Mouse (Mus musculus) liver, adult 2 months (tissue): ENCODE measurements around the gene Pla2g4f. TPM values are rescaled to one million over a fixed set of nuclear protein-coding genes. Genes with fewer than 3 reads are reported as not detected.

ENCODE experiments used
- DNase-seq: peaks from one replicate; pipeline ENCODE4 v3.0.0-alpha.2; 2011; ENCODE audit warnings: low read depth, low spot score; ENCODE audit errors: extremely low read depth
- H3K27ac ChIP-seq: fragments of 200-500 bp; replicated peaks from 2 replicates; pipeline ENCODE4 v1.5.1; 2012; ENCODE audit warnings: low read depth, mild to moderate bottlenecking, control low read depth, inconsistent platforms, low read length; ENCODE audit not compliant: insufficient read depth
- H3K27me3 ChIP-seq: fragments of 200-500 bp; 2 replicates; pipeline ENCODE4 v1.6.1; 2012; ENCODE audit warnings: mild to moderate bottlenecking, moderate library complexity, low read length, inconsistent platforms; ENCODE audit not compliant: control insufficient read depth, insufficient read depth
- H3K36me3 ChIP-seq: fragments of 200-500 bp; 2 replicates; pipeline ENCODE4 v1.6.1; 2012; ENCODE audit warnings: low read length, inconsistent platforms; ENCODE audit not compliant: control insufficient read depth, insufficient read depth
- H3K4me1 ChIP-seq: fragments of 200-500 bp; 2 replicates; pipeline ENCODE4 v1.6.1; 2011; ENCODE audit warnings: low read length; ENCODE audit not compliant: control insufficient read depth, insufficient read depth
- H3K4me3 ChIP-seq: fragments of 200-500 bp; 2 replicates; pipeline ENCODE4 v1.5.1; 2011; ENCODE audit warnings: low read depth, mild to moderate bottlenecking, control low read depth, low read length, moderate library complexity; ENCODE audit not compliant: insufficient read depth
- H3K79me2 ChIP-seq: fragments of 200-500 bp; 2 replicates; pipeline ENCODE4 v1.6.1; 2012; ENCODE audit warnings: inconsistent platforms, mild to moderate bottlenecking, low read length, moderate library complexity; ENCODE audit not compliant: control insufficient read depth, insufficient read depth
- H3K9ac ChIP-seq: fragments of 200-500 bp; 2 replicates; pipeline ENCODE4 v1.6.1; 2012; ENCODE audit warnings: low read depth, mild to moderate bottlenecking, control low read depth, inconsistent platforms, low read length
- CTCF ChIP-seq: fragments of 200-500 bp; IDR thresholded peaks from 2 replicates; pipeline ENCODE4 v1.5.1; 2011; ENCODE audit warnings: low read depth, low read length, control low read depth
- POLR2A ChIP-seq: fragments of 200-500 bp; IDR thresholded peaks from 2 replicates; pipeline ENCODE4 v1.6.1; 2011; ENCODE audit warnings: low read length, control low read depth; ENCODE audit not compliant: insufficient read depth; ENCODE audit errors: extremely low read depth
- WGBS: fragments of 180-500 bp; shearing (Covaris S2); methylation state at CpG from one replicate; pipeline ENCODE4 v1.1.7; 2018; 5-methylcytosine and 5-hydroxymethylcytosine counted together
- polyA plus RNA-seq: library from polyadenylated mRNA; depleted of rRNA; stranded (reverse); fragments of >200 nt; gene quantifications from 2 replicates; pipeline ENCODE4 v1.2.3, GENCODE M21; 2012
- total RNA-seq: library from RNA; depleted of rRNA; stranded (reverse); fragments of >200 nt; gene quantifications from 2 replicates; pipeline ENCODE4 v1.2.3, GENCODE M21; 2014

The Pla2g4f gene
- total and polyA plus RNA-seq, 2 experiments: 0.05 to 0.09 TPM

DNA sequence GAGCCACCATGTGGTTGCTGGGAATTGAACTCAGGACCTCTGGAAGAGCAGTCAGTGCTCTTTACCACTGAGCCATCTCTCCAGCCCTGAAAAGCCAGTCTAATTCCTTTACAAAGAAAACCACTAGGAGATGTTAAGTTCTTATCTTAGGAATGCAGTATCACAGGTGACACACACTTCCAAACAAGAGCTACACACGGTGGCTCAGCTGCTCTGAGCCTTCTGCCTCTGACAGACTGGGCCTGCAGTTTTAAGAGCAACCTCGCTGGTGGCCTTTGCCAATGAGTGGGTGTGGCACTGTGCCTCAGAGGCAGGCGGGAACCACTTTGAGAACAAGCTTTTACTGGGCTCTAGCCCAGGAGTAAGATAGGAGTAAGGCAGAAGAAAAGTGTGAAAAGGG lies 9.9 kb downstream of the Pla2g4f start:
- Histone ChIP-seq H3K9ac (no peak overlapping the region), H3K4me1 (no peaks in the 10 kb centered on the region), H3K36me3 (no peaks in the 10 kb centered on the region), H3K27ac (no peak overlapping the region), H3K27me3 (no peaks in the 10 kb centered on the region), H3K4me3 (no peak overlapping the region), H3K79me2 (no peaks in the 10 kb centered on the region)
- WGBS: 29% methylated on average over 3 of the region's 3 CpGs
- no peak for DNase-seq
- TF ChIP-seq POLR2A: no peak
- TF ChIP-seq CTCF: no peak

DNA sequence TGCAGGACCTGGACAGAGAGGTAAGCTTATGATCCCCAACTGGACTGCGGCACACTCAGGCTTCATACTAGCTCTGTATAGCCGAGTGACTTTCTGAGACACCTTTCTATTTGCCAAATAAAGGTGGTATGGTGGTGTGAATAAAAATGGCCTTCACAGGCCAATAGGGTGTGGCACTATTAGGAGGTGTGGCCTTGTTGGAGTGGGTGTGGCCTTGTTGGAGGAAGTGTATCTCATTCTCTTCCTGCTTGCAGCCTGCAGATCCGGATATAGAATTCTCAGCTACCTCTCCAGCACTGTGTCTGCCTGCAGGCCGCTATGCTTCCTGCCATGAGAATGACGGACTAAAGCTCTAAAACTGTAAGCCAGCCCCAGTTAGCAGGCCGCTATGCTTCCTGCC lies 12.9 kb downstream of the Pla2g4f start:
- DNase-seq: no peak
- 93% methylated on average over 6 of the region's 6 CpGs for WGBS
- H3K36me3 ChIP-seq: no peaks in the 10 kb centered on the region
- H3K9ac ChIP-seq: no peak overlapping the region
- no peaks in the 10 kb centered on the region for H3K4me1 ChIP-seq
- TF ChIP-seq CTCF: no peak
- H3K79me2 ChIP-seq: no peaks in the 10 kb centered on the region
- H3K4me3 ChIP-seq: no peak overlapping the region
- H3K27ac ChIP-seq: no peak overlapping the region
- H3K27me3 ChIP-seq: no peaks in the 10 kb centered on the region

DNA sequence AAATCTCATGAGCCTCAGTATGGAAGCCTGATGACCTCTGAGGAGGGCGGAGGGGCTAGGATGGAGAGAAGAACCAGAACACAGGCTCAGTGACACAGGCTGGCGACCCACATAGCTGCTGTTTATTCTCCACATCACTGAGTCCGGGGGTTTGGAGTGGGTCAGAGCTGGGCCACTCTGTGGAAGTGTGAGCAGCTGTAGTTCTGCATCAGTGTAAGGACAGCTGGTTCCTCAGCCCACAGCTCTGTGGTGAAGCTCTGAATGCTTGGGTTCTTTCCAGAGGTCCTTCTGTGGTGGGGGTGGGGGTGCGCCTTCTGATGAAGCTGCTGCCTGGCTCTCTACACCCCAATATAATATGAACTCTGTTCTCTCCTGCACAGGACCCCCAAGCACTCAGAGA lies 14.1 kb downstream of the Pla2g4f start:
- H3K9ac ChIP-seq: no peak overlapping the region
- TF ChIP-seq CTCF: no peak
- H3K4me3 ChIP-seq: no peak overlapping the region
- H3K27ac ChIP-seq: no peak overlapping the region
- DNase-seq: no peak
- WGBS: 90% methylated on average over 4 of the region's 4 CpGs
- no peaks in the 10 kb centered on the region for H3K4me1 ChIP-seq
- H3K27me3 ChIP-seq: no peaks in the 10 kb centered on the region
- H3K36me3 ChIP-seq: no peaks in the 10 kb centered on the region
- H3K79me2 ChIP-seq: no peaks in the 10 kb centered on the region

DNA sequence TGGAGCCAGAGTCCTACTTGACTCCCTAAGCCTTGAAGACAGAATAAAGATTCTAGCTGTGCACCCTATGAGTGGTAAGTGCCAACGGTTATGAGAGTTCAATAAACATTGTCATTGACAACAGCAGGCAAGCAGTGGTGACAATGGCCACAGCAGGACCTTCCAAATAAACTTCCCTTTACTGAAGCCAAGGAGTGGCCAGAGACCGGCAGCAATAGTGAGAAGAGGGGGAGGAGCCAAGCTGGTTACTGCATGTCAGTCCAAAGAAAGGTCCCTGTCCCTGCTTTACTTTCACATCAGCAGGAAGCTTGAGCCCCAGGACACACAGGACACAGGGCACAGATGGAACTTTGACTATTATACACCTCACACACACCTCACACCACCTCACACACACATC lies 17.8 kb downstream of the Pla2g4f start:
- TF ChIP-seq POLR2A (no peak), CTCF (no peak)
- WGBS: 11% methylated on average over 2 of the region's 2 CpGs
- H3K79me2 ChIP-seq: no peaks in the 10 kb centered on the region

DNA sequence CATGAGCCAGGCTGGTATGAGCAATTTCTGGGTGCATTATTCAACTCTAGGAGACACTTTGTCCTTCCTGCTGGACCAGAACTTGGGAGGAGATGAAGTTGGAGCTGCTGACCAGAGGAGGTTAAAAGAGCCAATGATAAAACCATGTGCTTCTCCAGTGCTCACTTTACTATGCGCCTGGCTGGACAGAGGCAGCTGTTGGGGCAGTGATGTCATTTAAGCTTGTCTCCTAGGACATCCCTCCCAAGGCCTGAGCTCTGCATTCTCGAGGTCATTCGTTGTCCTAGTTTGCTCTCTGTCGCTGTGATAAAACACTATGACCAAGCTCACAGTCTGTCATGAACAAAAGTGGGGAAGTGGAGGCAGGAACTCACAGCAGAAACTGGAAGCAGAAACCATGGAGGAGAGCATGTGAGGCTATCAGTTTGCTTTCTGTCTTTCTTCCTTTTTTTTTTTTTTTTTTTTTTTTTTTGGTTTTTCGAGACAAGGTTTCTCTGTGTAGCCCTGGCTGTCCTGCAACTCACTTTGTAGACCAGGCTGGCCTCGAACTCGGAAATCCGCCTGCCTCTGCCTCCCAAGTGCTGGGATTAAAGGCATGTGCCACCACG lies 22.4 kb downstream of the Pla2g4f start:
- Histone ChIP-seq H3K9ac (no peak overlapping the region), H3K36me3 (no peaks in the 10 kb centered on the region), H3K79me2 (no peaks in the 10 kb centered on the region), H3K27ac (no peak overlapping the region), H3K4me3 (no peak overlapping the region), H3K27me3 (no peaks in the 10 kb centered on the region), H3K4me1 (no peaks in the 10 kb centered on the region)
- TF ChIP-seq POLR2A (no peak), CTCF (no peak)
- DNase-seq: peak; percentile 39
- 78% methylated on average over 8 of the region's 9 CpGs for WGBS

More for the DNA sequence above, 17.8 kb downstream of the Pla2g4f start:
- Histone ChIP-seq H3K9ac (no peak overlapping the region), H3K4me3 (no peak overlapping the region), H3K27ac (no peak overlapping the region), H3K4me1 (no peaks in the 10 kb centered on the region), H3K27me3 (no peaks in the 10 kb centered on the region), H3K36me3 (no peaks in the 10 kb centered on the region)
- peak; percentile 27 for DNase-seq

DNA sequence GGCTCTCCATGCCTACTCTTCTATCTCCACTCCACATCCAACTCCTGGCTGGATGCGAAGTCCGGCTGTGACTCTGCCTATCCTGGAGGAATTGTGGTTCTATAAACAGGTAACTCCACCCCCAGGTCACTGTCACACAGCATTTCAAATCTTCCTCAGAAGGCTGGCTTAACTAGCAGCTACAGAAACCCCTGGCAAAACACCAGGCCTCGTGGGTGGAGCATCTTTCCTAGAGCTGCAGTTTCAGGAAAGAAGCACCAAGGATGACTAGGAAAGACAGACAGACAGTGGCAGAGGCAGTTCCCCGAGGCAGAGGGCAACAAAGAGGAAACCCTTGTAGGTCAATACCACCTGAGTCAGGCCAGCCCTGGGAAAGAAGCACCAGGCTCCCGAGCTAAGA lies 25.0 kb downstream of the Pla2g4f start, which contains the start of gene Pla2g4d:
Gene Pla2g4d (minus strand): TSS at position 203 of the 400 bp plus-strand sequence.
- Histone ChIP-seq H3K4me3 (no peak within 1 kb of the TSS), H3K27ac (no peak within 1 kb of the TSS), H3K27me3 (no peaks in the 10 kb centered on the region), H3K36me3 (no peaks in the 10 kb centered on the region), H3K79me2 (no peaks in the 10 kb centered on the region), H3K4me1 (peaks cover 7% of the 10 kb centered on the region), H3K9ac (no peak within 1 kb of the TSS)
- WGBS: 78% methylated on average over 5 of the region's 5 CpGs
- DNase-seq: no peak
- no peak for TF ChIP-seq CTCF
